Mouse (Mus musculus) ovary, adult 18-20 months (tissue): Measurements from ENCODE around the gene Wfdc3.

Source experiments
- DNase-seq: peaks from one replicate; pipeline ENCODE4 v3.0.0; 2022; ENCODE audit warnings: low spot score, mixed read lengths

Gene Wfdc3

GRCm38 (mm10) chr2:164745843-164746479, at the start of gene Wfdc3, which contains the start of gene Dnttip1:
TSS of gene Wfdc3 (minus strand) at chr2:164745931.
TSS of gene Dnttip1 (plus strand) at chr2:164745983.
- peak; percentile 82 for DNase-seq

- peak; percentile 73 for DNase-seq
Measured at GRCm38 (mm10) chr2:164794293-164794692, 48.6 kb upstream of the Wfdc3 start.

DNA sequence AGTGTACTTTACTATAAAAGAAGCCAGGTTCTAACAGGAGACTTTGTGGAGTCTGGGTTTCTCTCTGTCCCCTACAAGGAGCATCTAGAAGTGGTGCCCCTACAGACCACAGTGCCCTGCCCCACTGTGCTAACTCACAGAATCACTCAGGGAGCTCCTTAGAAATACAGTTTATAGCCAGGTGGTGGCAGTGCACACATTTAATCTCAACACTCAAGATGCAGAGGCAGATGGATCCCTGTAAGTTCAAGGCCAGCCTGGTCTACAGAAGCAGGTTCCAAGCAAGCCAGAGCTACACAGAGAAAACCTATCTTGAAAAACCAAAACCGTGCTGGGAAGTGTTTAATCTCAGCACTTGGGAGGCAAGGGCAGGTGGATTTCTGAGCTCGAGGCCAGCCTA, 48.0 kb upstream of the Wfdc3 start:
- DNase-seq = no peak

GRCm38 (mm10) chr2:164793236-164793635, 47.5 kb upstream of the Wfdc3 start:
- DNase-seq = peak; percentile 34

DNA sequence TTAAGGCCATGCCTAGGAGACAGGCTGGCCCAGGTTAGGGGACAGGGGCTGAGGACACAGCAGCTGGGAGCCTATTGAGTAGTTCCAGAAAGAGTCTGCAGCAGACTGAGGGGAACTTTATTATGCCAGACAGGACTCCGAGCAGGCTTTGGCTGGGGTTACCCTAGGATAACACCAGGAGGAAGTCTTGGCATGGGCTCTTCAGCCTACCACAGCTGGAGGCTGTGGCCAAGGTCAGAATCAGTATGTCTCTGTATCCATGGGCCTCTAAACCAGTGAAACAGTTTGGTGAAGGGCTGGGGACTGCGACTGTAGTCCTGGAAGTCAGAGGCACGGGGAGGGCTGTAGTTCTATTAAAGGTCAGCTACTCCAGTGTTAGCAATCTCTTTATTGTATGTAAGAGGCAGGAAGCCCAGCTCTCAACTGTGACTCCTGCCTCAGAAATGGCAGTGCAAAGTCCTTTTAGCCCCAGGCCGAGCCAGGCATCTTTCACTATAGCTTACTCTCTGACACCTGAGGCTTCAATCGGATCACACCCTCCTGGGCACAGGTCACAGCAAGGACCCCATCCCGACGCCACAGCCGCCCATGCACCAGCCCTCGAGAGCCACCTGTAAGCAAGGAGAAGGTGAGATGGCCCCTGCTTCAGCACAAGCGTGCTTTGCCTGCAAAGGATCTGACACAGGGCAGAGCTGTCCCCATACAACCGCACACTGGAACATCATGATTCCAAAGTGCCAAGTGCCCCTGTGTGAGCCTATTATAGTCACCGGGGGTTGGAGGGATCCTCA, 46.9 kb upstream of the Wfdc3 start:
- DNase-seq = no peak

GRCm38 (mm10) chr2:164791841-164792261, 46.1 kb upstream of the Wfdc3 start:
- no peak for DNase-seq

GRCm38 (mm10) chr2:164790451-164790850, 44.7 kb upstream of the Wfdc3 start:
- DNase-seq = no peak

GRCm38 (mm10) chr2:164788411-164788810, 42.7 kb upstream of the Wfdc3 start:
- no peak for DNase-seq

DNA sequence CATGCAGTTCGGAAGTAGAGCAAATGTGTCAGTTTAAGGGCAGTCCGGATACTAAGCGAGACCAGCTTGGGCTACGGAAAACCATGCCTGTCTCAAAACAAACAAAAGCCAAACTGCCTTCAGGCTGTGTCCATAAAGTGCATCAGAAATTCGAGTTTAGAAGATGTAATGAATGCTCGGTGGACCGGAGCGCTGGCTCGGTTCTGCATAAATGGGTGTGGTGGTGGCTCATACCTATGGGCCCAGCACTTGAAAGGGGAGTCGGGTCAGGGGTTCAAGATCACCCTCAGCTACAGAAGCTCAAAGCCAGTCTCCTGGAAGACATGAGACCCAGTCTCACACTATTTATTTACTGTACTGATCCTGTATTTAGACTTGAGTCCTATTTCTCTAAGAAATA, 42.0 kb upstream of the Wfdc3 start:
- DNase-seq = no peak

- DNase-seq = no peak
Measured at GRCm38 (mm10) chr2:164787032-164787431, 41.3 kb upstream of the Wfdc3 start.

DNA sequence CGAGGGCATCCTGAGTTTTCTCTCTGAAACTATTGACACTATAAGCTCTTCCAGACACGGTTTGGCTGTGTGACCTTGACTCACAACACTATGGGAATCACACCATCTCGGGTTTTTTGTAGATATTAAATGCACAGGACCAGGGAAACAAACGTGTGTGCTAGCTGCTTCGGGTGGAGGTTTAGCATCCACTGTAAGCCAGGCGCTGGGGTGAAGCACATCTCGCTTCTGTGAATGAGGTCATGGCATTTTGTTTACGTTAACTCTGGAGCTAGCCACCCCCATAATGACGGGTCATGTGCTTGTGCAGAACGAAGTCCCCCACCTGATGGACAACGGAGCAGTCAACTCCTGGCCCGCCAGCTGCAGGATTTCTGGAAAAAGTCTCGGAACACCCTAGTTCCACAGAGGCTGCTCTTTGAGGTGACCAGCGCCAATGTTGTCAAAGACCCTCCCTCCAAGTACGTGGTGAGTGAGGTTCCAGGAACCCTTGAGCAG, 40.7 kb upstream of the Wfdc3 start:
- no peak for DNase-seq

DNA sequence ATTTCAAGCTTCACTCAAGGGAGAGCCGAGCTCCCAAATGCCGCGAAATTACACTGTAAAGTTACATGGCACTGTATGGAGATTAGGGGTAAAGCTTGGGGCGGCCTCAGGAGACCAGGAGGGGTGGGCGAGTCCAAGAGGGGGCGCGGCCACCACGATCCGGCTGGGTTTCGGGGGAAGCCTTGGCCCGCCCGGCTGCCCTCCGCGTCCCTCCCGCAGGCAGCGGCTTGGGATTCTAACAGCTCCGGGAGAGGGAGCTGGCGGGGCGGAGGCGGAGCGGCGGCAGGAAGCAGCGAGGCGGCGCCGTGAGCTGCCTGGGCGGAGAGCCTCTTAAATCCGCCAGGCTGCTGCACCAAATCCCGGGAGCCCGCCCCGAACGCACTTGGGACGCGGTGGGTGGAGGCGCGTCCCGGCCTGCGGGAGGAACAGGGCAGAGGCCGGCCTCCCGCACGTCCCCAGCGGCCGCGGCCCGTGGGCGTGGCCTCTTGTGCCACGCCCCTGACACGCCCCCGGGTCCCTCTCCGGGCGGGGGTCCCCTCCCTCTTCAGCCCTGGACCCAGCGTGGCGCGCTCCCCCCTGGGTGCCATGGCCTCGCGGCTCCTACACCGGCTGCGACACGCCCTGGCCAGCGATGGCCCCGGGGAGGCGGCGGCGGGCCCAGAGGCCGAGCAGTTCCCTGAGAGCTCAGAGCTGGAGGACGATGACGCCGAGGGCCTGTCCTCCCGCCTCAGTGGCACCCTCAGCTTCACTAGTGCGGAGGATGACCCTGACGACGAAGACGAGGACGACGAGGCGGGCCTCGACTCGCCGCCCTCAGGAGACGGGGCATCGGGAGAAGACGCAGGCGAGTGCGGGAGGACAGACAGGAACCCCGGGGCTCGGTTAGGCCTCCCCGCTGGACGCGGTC, 40.0 kb upstream of the Wfdc3 start, which contains the start of gene Snx21:
Snx21 (plus strand) TSS at position 343 of the 907 bp plus-strand sequence.
- DNase-seq = peak; percentile 95

- DNase-seq = no peak
Measured at GRCm38 (mm10) chr2:164784869-164785420, 39.2 kb upstream of the Wfdc3 start.

DNA sequence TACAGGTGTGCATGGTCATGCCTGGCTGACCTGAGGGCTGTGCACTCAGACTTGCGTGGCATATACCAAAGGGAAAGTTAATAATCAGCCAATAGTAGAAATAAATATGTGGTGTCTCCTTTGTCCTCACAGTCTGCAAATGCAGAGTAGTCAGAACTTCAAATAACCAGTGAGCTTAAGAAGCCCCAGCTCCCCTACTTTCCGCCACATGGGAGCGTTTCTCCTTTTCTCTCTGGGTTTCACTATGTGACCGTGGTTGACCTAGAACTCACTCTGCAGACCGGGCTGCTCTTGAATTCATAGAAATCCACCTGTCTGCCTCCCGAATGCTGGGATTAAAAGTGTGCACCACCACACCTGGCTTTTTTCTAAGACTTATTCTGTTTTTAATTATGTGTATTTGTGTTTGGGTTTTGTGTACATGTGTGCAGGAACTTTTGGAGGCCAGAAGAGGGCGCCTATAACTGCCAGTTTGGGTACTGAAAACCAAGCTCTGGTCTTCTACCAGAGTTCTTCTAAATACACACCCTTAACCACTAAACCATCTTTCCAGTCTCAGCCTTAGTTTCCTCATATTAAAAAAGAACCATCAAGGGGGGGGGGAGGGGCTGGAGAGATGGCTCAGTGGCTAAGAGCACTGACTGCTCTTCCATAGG, 38.3 kb upstream of the Wfdc3 start:
- no peak for DNase-seq

DNA sequence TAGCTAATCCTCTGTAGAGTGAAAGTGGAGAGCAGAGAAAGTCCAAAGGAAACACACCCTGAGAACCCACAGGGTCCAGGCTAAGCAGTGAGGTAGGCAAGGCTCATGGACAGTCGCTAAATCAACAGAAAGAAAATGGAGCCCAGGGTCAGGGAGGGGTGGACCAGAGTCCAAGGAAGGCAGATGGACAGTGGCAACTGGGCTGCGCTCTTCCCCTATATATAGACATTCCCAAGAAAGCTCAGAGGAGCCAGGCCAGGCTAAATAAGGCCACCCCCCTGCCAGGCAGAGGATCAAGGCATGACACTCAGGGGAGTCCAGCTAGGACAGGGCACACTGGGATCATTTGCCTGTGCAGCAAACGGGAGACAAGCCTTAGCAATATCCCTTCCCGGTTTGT, 36.1 kb upstream of the Wfdc3 start:
- no peak for DNase-seq

- DNase-seq = no peak
Measured at GRCm38 (mm10) chr2:164779481-164780086, 33.9 kb upstream of the Wfdc3 start, which contains the start of gene Tnnc2. TSS of gene Tnnc2 (minus strand) at chr2:164779967.

GRCm38 (mm10) chr2:164778809-164779208, 33.1 kb upstream of the Wfdc3 start:
- DNase-seq = no peak

DNA sequence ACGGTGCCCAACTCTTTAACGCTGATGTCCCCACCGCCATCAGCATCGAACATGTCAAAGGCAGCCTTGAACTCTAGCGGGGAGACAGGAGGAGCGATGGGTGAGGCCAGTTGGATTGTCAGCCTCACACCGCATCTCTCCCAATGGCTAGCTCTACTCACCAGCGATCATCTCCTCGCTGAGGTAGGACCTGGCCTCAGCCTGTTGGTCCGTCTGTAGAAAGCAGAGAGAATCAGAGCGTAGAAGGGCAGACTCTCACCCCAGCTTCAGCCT, 32.2 kb upstream of the Wfdc3 start:
- DNase-seq = no peak

DNA sequence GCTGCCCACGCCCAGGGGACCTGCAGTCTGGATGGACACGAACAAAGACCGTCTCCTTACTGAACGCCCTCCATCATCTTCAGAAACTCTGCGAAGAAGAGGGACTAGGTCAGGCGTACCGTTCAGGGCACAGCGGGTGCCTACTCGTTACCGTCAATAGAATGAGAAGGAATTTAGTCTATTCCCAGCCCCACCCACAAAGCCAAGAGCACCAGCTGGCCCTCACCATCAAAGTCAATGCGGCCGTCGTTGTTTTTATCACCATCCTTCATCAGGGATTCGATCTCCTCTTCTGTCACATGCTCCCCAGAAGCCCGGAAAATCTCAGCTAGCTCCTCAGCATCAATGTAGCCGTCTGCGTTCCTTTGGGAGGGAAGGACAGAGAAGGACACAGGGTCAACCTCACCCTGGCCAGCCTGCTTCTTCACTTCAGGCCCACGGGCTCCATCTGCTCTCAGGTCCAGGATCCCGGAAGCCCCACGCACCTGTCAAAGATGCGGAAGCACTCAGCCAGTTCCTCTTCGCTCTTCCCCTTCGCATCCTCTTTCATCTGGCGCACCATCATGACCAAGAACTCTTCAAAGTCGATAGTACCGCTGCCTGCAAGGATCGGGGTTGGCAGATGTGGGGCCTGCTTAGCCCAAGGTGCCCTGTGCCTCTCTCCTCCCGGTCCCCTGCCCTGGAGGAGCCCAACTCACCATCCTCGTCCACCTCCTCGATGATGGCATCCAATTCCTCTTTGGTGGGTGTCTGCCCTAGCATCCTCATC, 31.7 kb upstream of the Wfdc3 start:
- DNase-seq = no peak

- no peak for DNase-seq
Measured at GRCm38 (mm10) chr2:164776801-164777200, 31.1 kb upstream of the Wfdc3 start.
